Mouse (Mus musculus) lung, embryonic 15.5 days (tissue): ENCODE data around the gene Lrrc26. TPM values are rescaled to one million over a fixed set of nuclear protein-coding genes. Genes with fewer than 3 reads are reported as not detected.
"Not testable (repeated sequence)": the region's sequence is repeated elsewhere in the genome, so short reads cannot be mapped to it uniquely, and the experiment has no call there.

Experiments used
- ATAC-seq: fragments of 200-750 bp; cut with Nextera tagmentation; 2 replicates; pipeline ENCODE4 v1.8.0; 2017; ENCODE audit warnings: moderate number of reproducible peaks, borderline replicate concordance; ENCODE audit not compliant: low FRiP score, low TSS enrichment; ENCODE audit errors: extremely low read depth
- H3K27ac ChIP-seq: fragments of 300-500 bp; sonication (generic); 2 replicates; pipeline ENCODE4 v1.5.1; 2015; ENCODE audit warnings: moderate library complexity, mild to moderate bottlenecking, inconsistent platforms
- H3K27me3 ChIP-seq: fragments of 300-500 bp; sonication (generic); 2 replicates; pipeline ENCODE4 v1.6.1; 2015; ENCODE audit warnings: inconsistent platforms
- H3K36me3 ChIP-seq: fragments of 300-500 bp; sonication (generic); 2 replicates; pipeline ENCODE4 v1.6.1; 2015; ENCODE audit warnings: inconsistent platforms
- H3K4me1 ChIP-seq: fragments of 300-500 bp; sonication (generic); 2 replicates; pipeline ENCODE4 v1.6.1; 2015; ENCODE audit warnings: inconsistent platforms
- H3K4me2 ChIP-seq: fragments of 300-500 bp; sonication (generic); 2 replicates; pipeline ENCODE4 v1.6.1; 2015; ENCODE audit warnings: inconsistent platforms, mild to moderate bottlenecking, moderate library complexity
- H3K4me3 ChIP-seq: fragments of 300-500 bp; sonication (generic); 2 replicates; pipeline ENCODE4 v1.5.1; 2015; ENCODE audit warnings: mild to moderate bottlenecking, inconsistent platforms
- H3K9ac ChIP-seq: fragments of 300-500 bp; sonication (generic); 2 replicates; pipeline ENCODE4 v1.6.1; 2015; ENCODE audit warnings: inconsistent platforms
- H3K9me3 ChIP-seq: fragments of 300-500 bp; sonication (generic); 2 replicates; pipeline ENCODE4 v1.6.1; 2016; ENCODE audit warnings: inconsistent platforms
- WGBS: fragments of 180-500 bp; shearing (Covaris S2); methylation state at CpG from one replicate; pipeline ENCODE4 v1.1.7; 2015; 5-methylcytosine and 5-hydroxymethylcytosine counted together
- polyA plus RNA-seq: library from polyadenylated mRNA; unstranded; fragments of >200 nt; fragmentation: Nextera tagmentation; extraction: Ambion mirVana; gene quantifications from 2 replicates; pipeline ENCODE4 v1.2.1, GENCODE M21; 2015

Lrrc26 gene
- polyA plus RNA-seq, 1 experiment from 2014 or later: 4.5 TPM

DNA sequence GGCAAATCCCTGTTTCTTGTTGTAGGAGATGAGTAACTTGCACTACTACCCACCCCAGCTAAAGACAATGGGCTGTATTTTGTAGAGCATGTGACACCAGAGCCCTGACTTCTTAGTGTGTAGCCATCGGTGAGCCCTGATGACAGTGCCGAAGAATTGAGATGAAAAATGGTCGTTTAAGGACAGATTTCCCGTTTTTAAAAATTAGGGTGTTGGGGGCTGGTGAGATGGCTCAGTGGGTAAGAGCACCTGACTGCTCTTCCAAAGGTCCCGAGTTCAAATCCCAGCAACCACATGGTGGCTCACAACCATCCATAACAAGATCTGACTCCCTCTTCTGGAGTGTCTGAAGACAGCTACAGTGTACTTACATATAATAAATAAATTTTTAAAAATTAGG lies 32.5 kb upstream of the Lrrc26 start:
- ATAC-seq, H3K9ac ChIP-seq, H3K4me2 ChIP-seq, H3K36me3 ChIP-seq, H3K27me3 ChIP-seq, H3K9me3 ChIP-seq, H3K4me3 ChIP-seq, H3K27ac ChIP-seq: not testable (repeated sequence)
- peaks cover 24% of the 10 kb centered on the region for H3K4me1 ChIP-seq
- 84% methylated on average over 5 of the region's 5 CpGs for WGBS

DNA sequence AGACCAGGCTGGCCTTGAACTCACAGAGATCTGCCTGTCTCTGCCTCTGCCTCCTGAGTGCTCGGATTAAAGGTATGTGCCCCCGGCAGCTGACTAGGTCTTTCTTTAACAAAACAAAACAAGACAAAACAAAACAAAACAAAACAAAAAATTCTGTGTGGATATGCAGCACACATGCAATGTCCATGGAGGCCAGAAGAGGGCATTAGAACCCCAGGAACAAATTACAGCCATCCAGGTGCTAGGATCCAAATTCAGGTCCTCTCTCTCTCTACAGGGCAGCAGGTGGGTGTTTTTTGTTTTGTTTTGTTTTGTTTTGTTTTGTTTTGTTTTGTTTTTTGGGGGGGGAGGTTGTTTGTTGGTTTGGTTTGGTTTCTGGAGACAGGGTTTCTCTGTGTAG lies 30.8 kb upstream of the Lrrc26 start:
- Histone ChIP-seq H3K4me3 (no peak overlapping the region), H3K9ac (no peak overlapping the region), H3K36me3 (no peaks in the 10 kb centered on the region), H3K4me2 (no peak overlapping the region), H3K27me3 (peaks cover 8% of the 10 kb centered on the region), H3K27ac (no peak overlapping the region), H3K4me1 (peaks cover 35% of the 10 kb centered on the region), H3K9me3 (no peaks in the 10 kb centered on the region)
- ATAC-seq: no peak
- 61% methylated on average over 2 of the region's 2 CpGs for WGBS

DNA sequence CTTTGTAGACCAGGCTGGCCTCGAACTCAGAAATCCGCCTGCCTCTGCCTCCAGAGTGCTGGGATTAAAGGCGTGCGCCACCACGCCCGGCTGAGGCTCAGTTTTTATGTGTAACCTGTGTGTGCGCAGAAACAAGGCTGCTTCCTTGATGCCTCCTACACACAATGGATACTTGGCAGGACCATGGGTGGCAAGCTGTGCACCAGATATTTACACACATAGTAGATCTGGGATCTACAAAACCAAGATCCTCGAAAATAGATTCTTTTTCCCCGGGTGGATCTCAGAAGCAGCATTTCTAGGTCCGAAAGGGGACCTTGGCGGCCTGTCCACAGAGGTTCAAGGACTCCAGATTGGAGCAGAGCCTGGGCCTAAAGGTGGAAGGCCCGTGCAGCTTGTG lies 27.8 kb upstream of the Lrrc26 start:
- Histone ChIP-seq H3K36me3 (no peaks in the 10 kb centered on the region), H3K9ac (peak overlapping the region; percentile 21; the same call in 1 of the 2 replicates), H3K27ac (no peak overlapping the region), H3K9me3 (no peaks in the 10 kb centered on the region), H3K4me2 (peak overlapping the region; percentile 99), H3K4me1 (peaks cover 42% of the 10 kb centered on the region), H3K27me3 (peaks cover 13% of the 10 kb centered on the region), H3K4me3 (peak overlapping the region; percentile 70)
- 43% methylated on average over 12 of the region's 12 CpGs for WGBS
- no peak for ATAC-seq

DNA sequence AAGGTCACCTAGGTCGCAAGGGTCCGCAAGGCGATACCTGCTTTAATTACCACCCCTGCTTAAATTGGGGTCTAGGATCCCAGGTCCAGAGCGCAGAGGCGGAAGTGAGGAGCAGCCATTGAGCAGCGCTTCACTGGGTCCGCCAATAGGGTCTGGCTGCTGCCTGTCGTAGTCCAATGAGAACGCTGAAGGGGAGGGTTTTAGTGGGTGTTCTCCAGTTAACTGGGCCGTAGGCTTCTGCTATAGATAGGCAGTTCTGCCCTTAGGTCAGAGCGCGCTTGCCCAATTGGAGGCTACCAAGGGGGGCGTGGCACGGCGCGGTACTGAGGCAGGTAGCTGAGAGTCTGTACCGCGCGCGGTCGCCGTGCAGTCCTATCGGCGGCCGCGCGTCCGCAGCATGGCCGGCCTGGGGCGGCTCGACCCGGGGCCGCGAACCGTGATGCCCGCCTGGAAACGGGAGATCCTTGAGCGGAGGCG lies 27.4 kb upstream of the Lrrc26 start, which contains the start of gene Tprn:
Gene Tprn (plus strand): TSS at position 328 of the 477 bp plus-strand sequence.
- WGBS: under 1% methylated on average over 39 of the region's 39 CpGs
- peak; percentile 98 for ATAC-seq
- Histone ChIP-seq H3K4me1 (peaks cover 39% of the 10 kb centered on the region), H3K9me3 (no peaks in the 10 kb centered on the region), H3K4me2 (peak within 1 kb of the TSS; percentile 99), H3K36me3 (no peaks in the 10 kb centered on the region), H3K27me3 (peaks cover 13% of the 10 kb centered on the region), H3K27ac (0 out of 2 replicates have a peak within 1 kb of the TSS, but pooled peaks have one; percentile 34), H3K9ac (peak within 1 kb of the TSS; percentile 60), H3K4me3 (peak within 1 kb of the TSS; percentile 70)

DNA sequence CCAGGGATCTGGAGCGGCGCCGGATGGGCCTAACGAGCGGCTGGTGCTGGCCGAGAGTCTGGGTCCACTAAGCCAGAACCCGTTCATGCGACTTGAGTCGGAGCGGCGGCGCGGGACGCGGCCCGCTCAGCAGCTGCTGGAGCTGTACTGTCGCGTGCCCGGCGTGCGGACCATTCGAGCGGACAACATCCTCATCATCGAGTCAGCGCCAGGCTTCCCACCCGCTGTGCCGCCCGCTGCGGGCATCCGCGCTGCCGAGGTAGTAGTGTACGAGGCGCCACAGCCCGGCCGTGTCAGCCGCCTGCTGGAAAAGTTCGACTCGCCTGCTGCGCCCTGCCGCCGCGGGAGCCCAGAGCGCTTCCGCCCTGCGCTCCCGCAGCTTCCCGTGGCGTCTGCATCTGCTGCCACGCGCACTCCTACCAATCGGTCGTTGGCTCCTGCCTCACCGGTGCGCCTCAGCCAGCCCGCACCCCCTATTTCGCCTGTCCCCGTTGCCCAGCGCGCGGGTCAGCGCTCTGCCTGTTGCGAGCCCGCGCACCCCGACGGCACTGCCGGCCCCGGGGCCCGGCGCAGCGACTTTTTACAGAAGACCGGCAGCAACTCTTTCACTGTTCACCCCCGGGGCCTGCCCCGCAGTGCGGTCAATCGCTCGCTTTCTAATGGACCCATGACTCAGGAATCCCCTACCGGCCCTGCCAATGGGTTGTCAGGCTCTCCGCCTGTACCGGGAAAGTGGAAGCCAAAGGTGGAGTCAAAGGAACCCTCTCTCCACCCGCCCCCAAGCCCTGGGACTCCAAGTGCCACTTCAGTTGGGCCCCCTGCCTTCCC lies 26.7 kb upstream of the Lrrc26 start:
- peak; percentile 39; the same call in 1 of the 2 replicates for ATAC-seq
- under 1% methylated on average over 82 of the region's 82 CpGs for WGBS
- Histone ChIP-seq H3K4me2 (peak overlapping the region; percentile 99), H3K4me1 (peaks cover 39% of the 10 kb centered on the region), H3K27me3 (peaks cover 13% of the 10 kb centered on the region), H3K4me3 (peak overlapping the region; percentile 70), H3K36me3 (no peaks in the 10 kb centered on the region), H3K9ac (peak overlapping the region; percentile 60), H3K27ac (0 out of 2 replicates have a peak overlapping the region, but pooled peaks have one; percentile 34), H3K9me3 (no peaks in the 10 kb centered on the region)

DNA sequence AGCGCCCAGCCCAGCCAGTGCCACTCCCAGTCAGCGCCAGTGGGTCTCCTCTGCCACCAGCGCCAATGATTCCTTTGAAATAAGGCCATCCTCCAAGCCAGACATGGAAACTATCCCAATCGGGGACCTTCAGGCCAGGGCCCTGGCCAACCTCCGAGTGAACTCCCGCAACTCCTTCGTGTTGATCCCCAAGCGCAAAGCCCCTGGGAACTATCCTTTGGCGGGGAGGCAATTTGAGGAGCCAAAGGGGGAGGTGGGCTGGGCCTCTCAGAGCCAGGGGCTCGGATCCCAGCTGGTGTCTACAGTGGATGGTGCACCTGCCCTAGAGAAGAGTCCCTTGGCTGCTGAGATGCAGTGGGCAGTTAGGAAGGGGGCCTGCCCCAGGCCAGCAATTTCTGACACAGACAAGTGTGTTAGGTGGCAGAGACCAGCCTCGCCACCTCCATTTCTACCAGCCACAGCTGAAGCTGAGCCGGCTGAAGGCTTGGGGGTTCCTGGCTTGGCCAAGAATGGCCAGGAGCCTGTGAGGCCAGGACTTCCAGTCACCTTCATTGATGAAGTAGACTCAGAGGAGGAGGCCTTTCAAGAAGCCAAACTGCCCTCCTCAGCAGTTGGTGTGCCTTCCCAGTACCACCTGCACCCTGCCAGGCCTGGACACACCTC lies 26.0 kb upstream of the Lrrc26 start:
- H3K27me3 ChIP-seq: peaks cover 13% of the 10 kb centered on the region
- H3K9me3 ChIP-seq: no peaks in the 10 kb centered on the region
- peak overlapping the region; percentile 60 for H3K9ac ChIP-seq
- no peaks in the 10 kb centered on the region for H3K36me3 ChIP-seq
- H3K4me3 ChIP-seq: peak overlapping the region; percentile 70
- H3K4me2 ChIP-seq: peak overlapping the region; percentile 99
- H3K27ac ChIP-seq: no peak overlapping the region
- no peak for ATAC-seq
- H3K4me1 ChIP-seq: peaks cover 39% of the 10 kb centered on the region
- WGBS: 20% methylated on average over 12 of the region's 12 CpGs

DNA sequence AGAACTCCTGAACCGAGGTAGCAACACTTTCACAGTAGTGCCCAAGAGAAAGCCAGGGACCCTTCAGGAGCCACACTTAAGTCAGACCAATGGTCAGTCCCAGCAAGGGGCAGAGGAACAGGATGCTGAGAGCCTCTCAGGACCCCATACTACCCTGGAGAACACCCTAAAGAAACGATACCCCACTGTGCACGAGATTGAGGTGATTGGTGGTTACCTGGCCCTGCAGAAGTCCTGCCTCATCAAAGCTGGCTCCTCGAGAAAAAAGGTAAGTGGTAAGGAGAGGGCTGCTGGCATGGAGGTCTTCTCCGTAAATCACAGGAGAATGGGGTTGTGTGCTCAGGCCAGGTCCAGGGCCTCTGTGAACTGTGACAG lies 25.4 kb upstream of the Lrrc26 start:
- ATAC-seq: no peak
- peaks cover 2% of the 10 kb centered on the region; the same call in 1 of the 2 replicates for H3K36me3 ChIP-seq
- WGBS: 69% methylated on average over 5 of the region's 5 CpGs
- peak overlapping the region; percentile 99; the same call in 1 of the 2 replicates for H3K4me2 ChIP-seq
- no peak overlapping the region for H3K9ac ChIP-seq
- no peak overlapping the region for H3K27ac ChIP-seq
- H3K27me3 ChIP-seq: peaks cover 13% of the 10 kb centered on the region
- H3K4me3 ChIP-seq: 0 out of 2 replicates have a peak overlapping the region, but pooled peaks have one; percentile 70
- no peaks in the 10 kb centered on the region for H3K9me3 ChIP-seq
- peaks cover 39% of the 10 kb centered on the region for H3K4me1 ChIP-seq

DNA sequence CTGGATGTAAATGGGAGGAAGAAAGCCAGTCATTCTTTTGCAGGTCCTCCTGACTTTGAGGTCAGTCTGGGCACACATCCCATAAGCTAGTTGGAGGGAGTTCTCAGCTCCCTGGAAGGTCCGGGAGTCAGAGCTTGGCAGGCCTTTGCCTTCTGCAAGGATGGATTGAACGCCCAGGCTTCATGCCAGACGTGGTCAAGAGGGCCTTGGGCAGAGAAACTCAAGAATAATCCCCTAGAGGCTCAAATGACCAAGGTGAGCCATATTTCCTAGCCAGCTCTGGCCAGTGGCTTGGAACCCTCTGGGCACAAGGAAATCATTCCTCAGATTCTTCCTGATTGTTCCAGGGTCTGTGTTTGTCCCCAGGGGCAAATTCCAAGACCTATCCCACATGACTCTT lies 24.9 kb upstream of the Lrrc26 start:
- Histone ChIP-seq H3K9me3 (no peaks in the 10 kb centered on the region), H3K9ac (no peak overlapping the region), H3K36me3 (peaks cover 6% of the 10 kb centered on the region), H3K4me2 (peak overlapping the region; percentile 9; the same call in 1 of the 2 replicates), H3K27ac (no peak overlapping the region), H3K4me3 (no peak overlapping the region), H3K4me1 (peaks cover 39% of the 10 kb centered on the region), H3K27me3 (peaks cover 13% of the 10 kb centered on the region)
- no peak for ATAC-seq
- WGBS: 65% methylated on average over 3 of the region's 3 CpGs

DNA sequence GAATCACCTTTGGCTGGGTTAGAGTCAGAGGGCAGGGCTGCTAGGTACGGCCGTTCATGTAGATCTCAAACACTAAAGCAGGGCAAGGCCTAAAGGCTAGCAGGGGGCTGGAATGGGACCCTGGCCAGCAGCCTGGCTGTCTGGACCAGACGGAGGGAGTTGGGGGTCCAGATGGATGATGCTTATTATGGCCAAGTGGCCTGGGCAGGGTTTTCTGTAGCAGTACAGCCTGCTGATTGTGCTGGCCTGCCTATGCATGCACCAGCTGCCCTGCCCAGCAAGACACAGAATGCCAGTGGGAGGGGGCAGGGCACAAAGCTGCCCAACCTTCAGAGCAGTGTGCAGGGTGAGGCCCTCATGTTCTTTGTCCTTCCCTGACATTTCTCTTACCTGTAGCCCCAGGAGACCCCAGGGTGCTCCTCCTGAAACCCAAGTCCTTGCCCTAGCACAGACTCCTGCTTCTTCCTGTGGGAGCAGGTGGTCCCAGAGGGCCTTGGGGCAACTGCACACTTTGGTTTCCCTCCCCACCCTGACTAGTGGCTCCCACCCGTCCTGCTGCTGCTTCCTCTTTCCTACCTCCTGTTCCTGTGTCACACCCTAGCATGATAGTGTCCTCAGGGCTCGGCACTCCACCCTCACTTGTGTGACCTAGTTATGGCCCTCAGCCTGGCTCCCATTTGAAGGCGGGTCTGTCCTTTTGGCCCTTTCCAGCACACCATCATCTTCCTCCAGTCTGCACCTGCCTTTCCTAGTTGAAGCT lies 23.6 kb upstream of the Lrrc26 start:
- Histone ChIP-seq H3K9ac (no peak overlapping the region), H3K36me3 (peaks cover 16% of the 10 kb centered on the region), H3K4me3 (no peak overlapping the region), H3K4me2 (peak overlapping the region; percentile 12; the same call in 1 of the 2 replicates), H3K27me3 (peaks cover 13% of the 10 kb centered on the region), H3K27ac (no peak overlapping the region), H3K4me1 (peaks cover 44% of the 10 kb centered on the region), H3K9me3 (no peaks in the 10 kb centered on the region)
- 60% methylated on average over 6 of the region's 6 CpGs for WGBS
- ATAC-seq: no peak

DNA sequence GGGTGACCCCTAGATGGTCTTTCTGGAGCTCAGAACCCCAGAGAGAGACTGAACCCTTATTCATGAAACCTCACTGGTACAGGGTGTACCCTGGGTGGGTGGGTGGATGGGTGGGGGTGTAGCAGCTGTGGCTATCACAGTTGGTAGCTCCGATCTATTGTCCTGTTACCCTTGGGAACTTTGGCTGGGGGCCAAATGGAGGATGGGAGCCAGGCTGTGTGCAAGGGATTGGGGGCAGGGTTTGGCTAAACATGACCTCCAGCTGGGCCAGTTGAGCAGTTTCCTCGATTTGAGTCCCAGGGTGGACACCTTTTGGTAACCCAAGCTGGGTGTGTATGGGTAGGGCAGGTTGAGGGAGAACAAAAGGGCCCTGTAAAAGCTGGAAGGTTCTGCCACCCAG lies 23.0 kb upstream of the Lrrc26 start:
- peaks cover 50% of the 10 kb centered on the region for H3K4me1 ChIP-seq
- no peak for ATAC-seq
- no peak overlapping the region for H3K9ac ChIP-seq
- no peak overlapping the region for H3K27ac ChIP-seq
- H3K36me3 ChIP-seq: peaks cover 16% of the 10 kb centered on the region
- WGBS: 25% methylated on average over 2 of the region's 2 CpGs
- H3K4me2 ChIP-seq: 0 out of 2 replicates have a peak overlapping the region, but pooled peaks have one; percentile 12
- H3K4me3 ChIP-seq: no peak overlapping the region
- H3K9me3 ChIP-seq: no peaks in the 10 kb centered on the region
- peaks cover 13% of the 10 kb centered on the region for H3K27me3 ChIP-seq

DNA sequence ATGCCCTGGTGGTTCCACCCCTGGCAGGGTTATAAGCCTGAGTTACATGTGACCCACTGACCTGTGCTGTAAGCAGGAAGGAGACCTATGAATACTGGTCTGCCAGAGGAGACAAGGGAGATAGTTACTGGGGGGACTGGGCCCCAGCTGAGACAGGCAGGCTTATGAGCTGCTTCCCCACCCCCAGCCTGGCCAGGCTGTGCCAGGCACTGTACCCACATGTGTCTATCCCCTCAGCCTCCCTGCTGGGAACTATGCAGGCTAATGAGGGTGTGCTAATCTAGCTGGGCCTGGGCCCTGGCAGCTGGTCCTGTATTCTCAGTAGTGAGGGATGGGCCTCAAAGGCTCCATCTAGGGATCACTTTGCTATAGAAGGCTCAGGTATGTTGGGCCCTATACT lies 22.5 kb upstream of the Lrrc26 start:
- Histone ChIP-seq H3K27ac (no peak overlapping the region), H3K9me3 (no peaks in the 10 kb centered on the region), H3K9ac (no peak overlapping the region), H3K4me3 (no peak overlapping the region), H3K27me3 (peaks cover 13% of the 10 kb centered on the region), H3K4me1 (peaks cover 48% of the 10 kb centered on the region), H3K36me3 (peaks cover 16% of the 10 kb centered on the region), H3K4me2 (no peak overlapping the region)
- no peak for ATAC-seq
